In the genomic region with DNA sequence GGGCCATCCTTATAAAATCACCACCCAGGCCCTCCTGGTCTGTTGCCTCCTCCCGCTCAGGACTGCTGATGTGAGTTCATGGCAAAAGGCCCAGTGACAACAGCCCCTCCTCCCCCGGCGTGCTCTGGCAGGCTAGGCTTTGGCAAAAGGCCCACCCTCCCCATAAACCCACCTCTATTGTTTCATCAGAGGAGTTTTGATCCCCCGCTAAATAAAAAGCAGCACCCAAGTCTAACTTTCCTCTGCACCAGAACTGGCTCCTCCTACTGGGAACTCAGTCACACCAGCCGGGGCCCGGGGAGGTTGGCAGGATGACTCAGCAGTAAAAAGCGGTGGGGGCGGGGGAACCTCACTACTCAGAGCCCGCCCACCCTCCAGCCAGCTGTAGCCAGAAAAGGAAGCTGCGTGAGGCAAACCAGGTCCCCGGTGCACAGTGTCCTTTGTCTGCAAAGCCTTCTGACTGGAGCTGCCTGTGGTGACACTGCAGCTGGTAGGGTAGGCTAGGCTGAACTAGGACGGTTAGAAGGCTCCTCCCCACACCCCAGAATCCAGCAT, we compare ENCODE assay signal across 8 mouse cellular contexts.
DNase-seq lines count a peak whose midpoint lies in the region; ATAC-seq and TF ChIP-seq lines count a peak whose summit lies in the region.

No protein-coding gene starts in this region.

- H3K4me3 ChIP-seq in E14TG2a.4 (replicated peaks; ENCODE audit: low read length), result 0 out of 2 replicates have a peak overlapping the region, but pooled peaks have one; percentile 26
- H3K4me3 ChIP-seq in forebrain, embryonic 13.5 days, result peak overlapping the region; percentile 31
- peak overlapping the region; percentile 55 for H3K4me3 ChIP-seq in liver, embryonic 16.5 days (ENCODE audit: low read depth, low read length)
- H3K4me3 ChIP-seq in neural tube, embryonic 12.5 days, result peak overlapping the region; percentile 21

- intact Hi-C loops in heart, postnatal 10 days (cut with DNase I), result loop anchor here (5.0 to 10.0 kb wide), 3 partner anchors 58 to 380 kb away; no protein-coding TSS in a partner anchor

- H3K27me3 ChIP-seq in E14TG2a.4 (ENCODE audit: insufficient read depth, low read length), result no peaks in the 10 kb centered on the region
- no peaks in the 10 kb centered on the region for H3K27me3 ChIP-seq in forebrain, embryonic 13.5 days
- no peaks in the 10 kb centered on the region for H3K27me3 ChIP-seq in liver, embryonic 16.5 days (ENCODE audit: control insufficient read depth, insufficient read depth, low read depth, low read length)
- H3K27me3 ChIP-seq in neural tube, embryonic 12.5 days (replicated peaks), result no peaks in the 10 kb centered on the region

- no peak for TF ChIP-seq CTCF in E14TG2a.4 (conservative IDR thresholded peaks at IDR 0.05; ENCODE audit: low read length)

- ATAC-seq in forebrain, embryonic 13.5 days, result peak; percentile 96
- peak; percentile 91 for ATAC-seq in liver, embryonic 16.5 days (ENCODE audit: low read depth)
- ATAC-seq in neural tube, embryonic 12.5 days (ENCODE audit: low FRiP score, low read depth), result peak; percentile 92

- H3K4me1 ChIP-seq in E14TG2a.4 (replicated peaks; ENCODE audit: low read depth, low read length), result peaks cover 15% of the 10 kb centered on the region
- peaks cover 21% of the 10 kb centered on the region for H3K4me1 ChIP-seq in forebrain, embryonic 13.5 days
- H3K4me1 ChIP-seq in liver, embryonic 16.5 days (ENCODE audit: control insufficient read depth, low read depth, low read length), result peaks cover 13% of the 10 kb centered on the region
- H3K4me1 ChIP-seq in neural tube, embryonic 12.5 days, result peaks cover 22% of the 10 kb centered on the region

- no peaks in the 10 kb centered on the region for H3K36me3 ChIP-seq in E14TG2a.4 (ENCODE audit: insufficient read depth, low read length)
- no peaks in the 10 kb centered on the region for H3K36me3 ChIP-seq in forebrain, embryonic 13.5 days (ENCODE audit: poor library complexity, severe bottlenecking)
- H3K36me3 ChIP-seq in liver, embryonic 16.5 days (ENCODE audit: control insufficient read depth, insufficient read depth), result no peaks in the 10 kb centered on the region
- H3K36me3 ChIP-seq in neural tube, embryonic 12.5 days, result no peaks in the 10 kb centered on the region

- peak overlapping the region; percentile 18; the same call in 1 of the 2 replicates for H3K9ac ChIP-seq in forebrain, embryonic 13.5 days
- H3K9ac ChIP-seq in liver, embryonic 16.5 days (ENCODE audit: low read depth, low read length), result peak overlapping the region; percentile 54
- H3K9ac ChIP-seq in neural tube, embryonic 12.5 days, result peak overlapping the region; percentile 38; the same call in 1 of the 2 replicates

- WGBS in forebrain, embryonic 13.5 days, result 1% methylated on average over 12 of the region's 12 CpGs
- WGBS in liver, embryonic 16.5 days (ENCODE audit: insufficient replicate concordance), result under 1% methylated on average over 12 of the region's 12 CpGs
- WGBS in neural tube, embryonic 12.5 days, result under 1% methylated on average over 12 of the region's 12 CpGs

- peak overlapping the region; percentile 57; the same call in 1 of the 2 replicates for H3K27ac ChIP-seq in forebrain, embryonic 13.5 days
- peak overlapping the region; percentile 80 for H3K27ac ChIP-seq in liver, embryonic 16.5 days (ENCODE audit: low read length)
- no peak overlapping the region; the same call in 1 of the 2 replicates for H3K27ac ChIP-seq in neural tube, embryonic 12.5 days

- H3K4me2 ChIP-seq in forebrain, embryonic 13.5 days, result peak overlapping the region; percentile 59
- H3K4me2 ChIP-seq in liver, embryonic 16.5 days (ENCODE audit: low read depth, low read length), result peak overlapping the region; percentile 75
- peak overlapping the region; percentile 59 for H3K4me2 ChIP-seq in neural tube, embryonic 12.5 days (replicated peaks)

- peak; percentile 56 for DNase-seq in c-Kit-negative CD71-positive TER-119-positive erythroid progenitor cells, embryonic 14.5 days (ENCODE audit: low read depth, low spot score)
- DNase-seq in heart, postnatal 10 days, result peak; percentile 89 to 92
- peak; percentile 87 to 93 for DNase-seq in kidney, postnatal 4 days
- DNase-seq in telencephalon, adult 2 months (ENCODE audit: low read depth, low spot score), result peak; percentile 89

- H3K9me3 ChIP-seq in E14TG2a.4 (ENCODE audit: low read length), result peaks cover 55% of the 10 kb centered on the region
- H3K9me3 ChIP-seq in forebrain, embryonic 13.5 days (replicated peaks), result no peaks in the 10 kb centered on the region
- no peaks in the 10 kb centered on the region for H3K9me3 ChIP-seq in liver, embryonic 16.5 days (replicated peaks; ENCODE audit: control insufficient read depth, low read length)
- no peaks in the 10 kb centered on the region for H3K9me3 ChIP-seq in neural tube, embryonic 12.5 days
